Mouse (Mus musculus) limb, embryonic 10.5 days (tissue): ENCODE results near the gene Ercc8. TPM values are rescaled to one million over a fixed set of nuclear protein-coding genes. Genes with fewer than 3 reads are reported as not detected.

Experiments
- DNase-seq: peaks from one replicate; pipeline ENCODE4 v3.0.0-alpha.2; 2017; ENCODE audit warnings: low spot score
- H3K27ac ChIP-seq: fragments of 300-500 bp; sonication (generic); 2 replicates; pipeline ENCODE4 v1.5.1; 2016; ENCODE audit warnings: mild to moderate bottlenecking
- H3K27me3 ChIP-seq: fragments of 300-500 bp; sonication (generic); 2 replicates; pipeline ENCODE4 v1.6.1; 2016; ENCODE audit warnings: low read depth, mild to moderate bottlenecking; ENCODE audit not compliant: poor library complexity, severe bottlenecking
- H3K36me3 ChIP-seq: fragments of 300-500 bp; sonication (generic); 2 replicates; pipeline ENCODE4 v1.6.1; 2016; ENCODE audit warnings: mild to moderate bottlenecking, moderate library complexity
- H3K4me1 ChIP-seq: fragments of 300-500 bp; sonication (generic); 2 replicates; pipeline ENCODE4 v1.6.1; 2016
- H3K4me3 ChIP-seq: fragments of 300-500 bp; sonication (generic); 2 replicates; pipeline ENCODE4 v1.5.1; 2016; ENCODE audit warnings: mild to moderate bottlenecking, moderate library complexity
- H3K9me3 ChIP-seq: fragments of 300-500 bp; sonication (generic); replicated peaks from 2 replicates; pipeline ENCODE4 v1.6.1; 2016; ENCODE audit warnings: mild to moderate bottlenecking
- WGBS: fragments of 180-500 bp; shearing (Covaris S2); methylation state at CpG from one replicate; pipeline ENCODE4 v1.1.7; 2016; 5-methylcytosine and 5-hydroxymethylcytosine counted together
- polyA plus RNA-seq: library from polyadenylated mRNA; unstranded; fragments of >200 nt; fragmentation: Nextera tagmentation; extraction: Ambion mirVana; gene quantifications from 2 replicates; pipeline ENCODE4 v1.2.1, GENCODE M21; 2016

Gene Ercc8
- polyA plus RNA-seq = 27.3 and 29.6 TPM in 2 replicates

DNA sequence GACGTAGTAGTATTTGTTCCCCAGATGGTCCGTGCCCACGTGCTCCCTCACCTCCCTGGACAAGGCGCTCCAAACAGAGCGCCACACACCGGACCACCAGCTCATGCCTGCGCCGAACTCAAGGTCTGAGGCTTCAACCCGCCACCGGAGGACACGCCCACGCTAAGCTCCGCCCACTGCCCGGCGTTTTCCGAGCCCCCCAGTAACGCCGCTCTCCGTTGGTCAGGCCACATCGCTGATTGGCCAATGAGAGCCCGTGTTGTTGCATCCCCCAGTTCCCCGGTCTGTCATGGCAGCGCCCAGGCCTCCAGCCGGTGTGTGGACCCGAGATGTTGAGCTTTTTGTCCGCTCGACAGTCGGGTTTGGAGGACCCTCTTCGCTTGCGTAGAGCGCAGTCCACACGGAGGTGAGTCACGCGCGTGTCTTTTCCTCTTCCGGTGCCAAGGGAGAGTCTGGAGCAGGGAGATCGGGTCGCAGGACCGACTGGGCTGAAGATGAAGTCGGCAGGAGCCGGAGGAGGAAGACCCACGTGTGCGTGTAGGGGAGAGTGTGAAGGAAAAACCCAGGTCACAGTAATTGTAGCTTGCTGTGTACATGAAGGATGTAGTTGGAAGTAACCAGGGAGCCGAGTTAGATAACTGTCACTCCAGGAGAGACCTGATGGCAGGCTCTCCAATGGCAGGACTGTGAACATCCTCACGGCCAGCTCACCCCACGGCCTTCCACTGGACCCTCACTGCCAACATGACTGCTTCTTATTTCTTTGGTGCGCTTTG lies at the start of gene Ercc8, which contains the start of gene Ndufaf2:
Gene Ercc8, plus strand, starts transcription at position 267 of the 776 bp plus-strand sequence.
Gene Ndufaf2, minus strand, starts transcription at position 159 of the 776 bp plus-strand sequence.
- Histone ChIP-seq H3K36me3 (peaks cover 20% of the 10 kb centered on the region), H3K27ac (peak within 1 kb of the TSS; percentile 85), H3K27me3 (no peaks in the 10 kb centered on the region), H3K4me1 (peaks cover 15% of the 10 kb centered on the region), H3K4me3 (peak within 1 kb of the TSS; percentile 85), H3K9me3 (no peaks in the 10 kb centered on the region)
- peak; percentile 100 for DNase-seq
- WGBS = under 1% methylated on average over 47 of the region's 47 CpGs

DNA sequence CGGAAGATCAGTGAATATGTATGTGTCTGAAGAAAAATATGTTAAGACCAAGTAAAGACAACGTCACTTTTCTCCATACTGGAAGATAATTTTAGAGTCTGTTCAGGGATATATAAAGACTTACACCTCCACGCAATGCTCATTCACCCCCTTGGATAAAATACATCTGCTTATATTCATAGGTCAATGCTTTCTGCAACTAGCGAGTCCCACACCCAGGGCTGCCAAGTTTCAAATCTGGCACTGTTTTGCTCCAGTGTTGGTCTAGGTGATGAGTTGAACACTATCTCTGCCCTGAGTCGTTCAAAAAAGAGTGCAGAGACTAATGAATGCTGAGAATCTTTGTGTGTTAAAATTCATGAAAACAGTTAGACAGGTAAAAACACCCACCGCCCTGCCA lies 47.6 kb upstream of the Ercc8 start:
- Histone ChIP-seq H3K36me3 (no peaks in the 10 kb centered on the region), H3K4me3 (no peak overlapping the region), H3K27me3 (no peaks in the 10 kb centered on the region), H3K9me3 (no peaks in the 10 kb centered on the region), H3K27ac (no peak overlapping the region), H3K4me1 (peaks cover 9% of the 10 kb centered on the region)
- no peak for DNase-seq
- WGBS = 95% methylated on average over 6 of the region's 6 CpGs

GRCm38 (mm10) chr13:108113536-108113935 lies 45.0 kb upstream of the Ercc8 start:
- Histone ChIP-seq H3K4me3 (no peak overlapping the region), H3K27me3 (no peaks in the 10 kb centered on the region), H3K27ac (no peak overlapping the region), H3K9me3 (no peaks in the 10 kb centered on the region), H3K36me3 (no peaks in the 10 kb centered on the region), H3K4me1 (0 out of 2 replicates have a peak, but pooled peaks cover 4% of the 10 kb centered on the region)
- WGBS = 96% methylated on average over 5 of the region's 5 CpGs
- no peak for DNase-seq

DNA sequence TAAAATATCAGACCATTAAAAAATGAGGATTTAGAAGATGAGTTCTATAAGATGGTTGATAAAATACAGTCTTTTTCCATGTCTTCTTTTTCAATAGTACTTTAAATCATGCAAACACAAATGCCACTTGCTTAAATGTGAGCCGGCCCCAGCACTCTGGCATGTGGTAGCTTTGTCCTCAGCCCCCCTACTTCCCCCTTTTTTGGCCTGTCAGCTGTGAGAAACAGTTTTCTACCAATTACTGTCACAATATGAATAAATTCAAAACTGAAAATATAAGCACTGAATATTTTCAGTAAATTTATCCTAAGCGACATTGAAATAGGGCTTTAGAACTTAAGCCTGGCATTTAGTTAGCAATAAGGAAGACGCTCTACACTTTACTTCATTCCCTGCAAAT lies 44.3 kb upstream of the Ercc8 start:
- Histone ChIP-seq H3K36me3 (no peaks in the 10 kb centered on the region), H3K27ac (no peak overlapping the region), H3K9me3 (no peaks in the 10 kb centered on the region), H3K27me3 (no peaks in the 10 kb centered on the region), H3K4me3 (no peak overlapping the region), H3K4me1 (0 out of 2 replicates have a peak, but pooled peaks cover 4% of the 10 kb centered on the region)
- 90% methylated on average over 3 of the region's 3 CpGs for WGBS
- DNase-seq = no peak

DNA sequence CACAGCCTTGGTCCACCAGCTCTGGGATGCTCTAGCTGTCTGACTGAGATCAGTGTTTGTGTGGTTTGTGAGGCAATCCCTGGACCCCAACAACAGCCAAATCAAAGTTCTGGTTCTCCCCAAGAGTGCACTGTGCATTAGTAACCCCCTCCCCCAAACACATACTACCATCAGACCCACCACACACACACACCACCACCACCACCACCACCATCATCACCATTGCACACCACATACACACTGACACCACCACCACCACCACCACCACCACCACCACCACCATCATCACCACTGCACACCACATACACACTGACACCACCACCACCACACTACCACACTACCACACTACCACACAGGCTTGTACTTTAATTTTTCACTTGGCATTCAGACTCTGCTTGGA lies 40.9 kb upstream of the Ercc8 start:
- no peaks in the 10 kb centered on the region for H3K9me3 ChIP-seq
- no peak overlapping the region for H3K27ac ChIP-seq
- H3K36me3 ChIP-seq = no peaks in the 10 kb centered on the region
- DNase-seq = no peak
- no peaks in the 10 kb centered on the region for H3K27me3 ChIP-seq
- H3K4me1 ChIP-seq = 0 out of 2 replicates have a peak, but pooled peaks cover 4% of the 10 kb centered on the region
- H3K4me3 ChIP-seq = no peak overlapping the region

- Histone ChIP-seq H3K4me1 (peaks cover 6% of the 10 kb centered on the region; the same call in 1 of the 2 replicates), H3K36me3 (no peaks in the 10 kb centered on the region), H3K27me3 (no peaks in the 10 kb centered on the region), H3K9me3 (no peaks in the 10 kb centered on the region), H3K4me3 (no peak overlapping the region), H3K27ac (no peak overlapping the region)
- no peak for DNase-seq
- WGBS = 69% methylated on average over 1 of the region's 1 CpGs
Observed at GRCm38 (mm10) chr13:108118188-108118587, 40.3 kb upstream of the Ercc8 start.

- Histone ChIP-seq H3K36me3 (no peaks in the 10 kb centered on the region), H3K4me1 (peaks cover 10% of the 10 kb centered on the region; the same call in 1 of the 2 replicates), H3K27me3 (no peaks in the 10 kb centered on the region), H3K4me3 (no peak overlapping the region), H3K9me3 (no peaks in the 10 kb centered on the region), H3K27ac (no peak overlapping the region)
- no peak for DNase-seq
- WGBS = 89% methylated on average over 9 of the region's 9 CpGs
Observed at GRCm38 (mm10) chr13:108119411-108120310, 38.9 kb upstream of the Ercc8 start.

DNA sequence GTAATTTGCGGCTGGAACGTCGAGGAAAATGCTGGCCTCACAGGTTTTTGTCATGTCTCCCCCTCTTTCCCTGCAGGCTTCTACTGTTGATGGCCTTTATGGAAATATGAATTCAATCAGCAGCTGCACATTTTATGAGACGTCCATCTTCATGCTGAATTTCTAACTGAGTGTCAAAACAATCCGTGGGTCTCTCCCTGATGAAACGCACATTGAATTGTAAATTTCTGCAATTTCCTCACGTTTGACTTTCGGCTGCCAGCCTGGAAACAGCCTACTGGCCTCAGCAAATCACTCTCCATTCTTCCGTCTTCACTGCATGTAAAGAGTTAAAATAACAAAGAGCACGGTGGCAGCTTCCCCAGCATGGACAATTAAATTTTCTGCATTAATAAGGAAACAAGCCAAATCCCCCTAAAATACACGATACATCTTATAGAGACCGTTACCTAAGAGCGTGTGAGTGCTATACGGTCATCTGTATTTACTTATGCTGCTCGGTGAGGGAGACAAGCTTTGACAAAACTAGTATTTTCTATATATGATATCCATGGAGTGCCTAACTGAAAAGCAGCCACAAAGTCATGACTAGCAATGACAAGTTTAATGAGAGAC lies 35.3 kb upstream of the Ercc8 start:
- DNase-seq = no peak
- no peaks in the 10 kb centered on the region for H3K36me3 ChIP-seq
- H3K4me1 ChIP-seq = peaks cover 7% of the 10 kb centered on the region; the same call in 1 of the 2 replicates
- no peaks in the 10 kb centered on the region for H3K27me3 ChIP-seq
- no peak overlapping the region for H3K4me3 ChIP-seq
- no peaks in the 10 kb centered on the region for H3K9me3 ChIP-seq
- H3K27ac ChIP-seq = no peak overlapping the region
- WGBS = 78% methylated on average over 15 of the region's 15 CpGs

GRCm38 (mm10) chr13:108124096-108124495 lies 34.4 kb upstream of the Ercc8 start:
- no peak overlapping the region for H3K4me3 ChIP-seq
- H3K4me1 ChIP-seq = peaks cover 6% of the 10 kb centered on the region; the same call in 1 of the 2 replicates
- H3K27me3 ChIP-seq = no peaks in the 10 kb centered on the region
- no peaks in the 10 kb centered on the region for H3K36me3 ChIP-seq
- H3K9me3 ChIP-seq = no peaks in the 10 kb centered on the region
- no peak for DNase-seq
- no peak overlapping the region for H3K27ac ChIP-seq
- 94% methylated on average over 11 of the region's 11 CpGs for WGBS

- Histone ChIP-seq H3K36me3 (no peaks in the 10 kb centered on the region), H3K9me3 (no peaks in the 10 kb centered on the region), H3K4me1 (peaks cover 6% of the 10 kb centered on the region; the same call in 1 of the 2 replicates), H3K27me3 (no peaks in the 10 kb centered on the region), H3K4me3 (no peak overlapping the region), H3K27ac (no peak overlapping the region)
- WGBS = 97% methylated on average over 2 of the region's 2 CpGs
- no peak for DNase-seq
Observed at GRCm38 (mm10) chr13:108126246-108126645, 32.3 kb upstream of the Ercc8 start.

- H3K9me3 ChIP-seq = no peaks in the 10 kb centered on the region
- peaks cover 6% of the 10 kb centered on the region; the same call in 1 of the 2 replicates for H3K4me1 ChIP-seq
- no peak overlapping the region for H3K4me3 ChIP-seq
- H3K27me3 ChIP-seq = no peaks in the 10 kb centered on the region
- peak; percentile 51 for DNase-seq
- 11% methylated on average over 1 of the region's 1 CpGs for WGBS
- no peak overlapping the region for H3K27ac ChIP-seq
- H3K36me3 ChIP-seq = no peaks in the 10 kb centered on the region
Observed at GRCm38 (mm10) chr13:108127130-108127529, 31.4 kb upstream of the Ercc8 start.

DNA sequence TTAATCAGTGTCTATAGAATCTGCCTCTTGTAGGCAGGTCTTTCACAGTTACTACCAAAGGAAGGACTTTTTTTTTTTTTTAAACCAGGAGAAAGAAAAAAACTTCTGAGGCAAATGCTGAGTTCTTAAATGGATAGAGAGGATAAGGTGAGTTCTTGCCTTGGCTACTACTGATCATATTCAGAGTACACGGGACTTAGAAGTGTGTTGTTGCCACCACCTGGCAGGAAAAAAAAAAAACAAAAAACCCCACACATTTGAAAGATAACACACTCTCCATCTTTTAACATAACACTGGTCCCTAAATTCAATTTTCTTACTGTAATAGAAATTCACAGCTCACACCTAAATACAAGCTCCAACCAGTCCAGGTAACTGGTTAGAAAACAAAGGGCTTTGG lies 30.6 kb upstream of the Ercc8 start:
- no peaks in the 10 kb centered on the region for H3K27me3 ChIP-seq
- DNase-seq = no peak
- H3K4me3 ChIP-seq = no peak overlapping the region
- H3K27ac ChIP-seq = no peak overlapping the region
- no peaks in the 10 kb centered on the region for H3K9me3 ChIP-seq
- H3K36me3 ChIP-seq = no peaks in the 10 kb centered on the region
- H3K4me1 ChIP-seq = peaks cover 7% of the 10 kb centered on the region; the same call in 1 of the 2 replicates
- WGBS = 75% methylated on average over 1 of the region's 1 CpGs
